Mouse (Mus musculus): ENCODE results near the gene Cacna1c.

GRCm38 (mm10) chr6:119081650-119082049, 114.6 kb downstream of the Cacna1c start:
- TF ChIP-seq CTCF (IDR thresholded peaks at IDR 0.05): no peak
- no peak for TF ChIP-seq EP300 (IDR thresholded peaks at IDR 0.05)

All from lung, postnatal 0 days (tissue).